Mouse (Mus musculus): ENCODE measurements around the gene Sim2. TPM values are rescaled to one million over a fixed set of nuclear protein-coding genes. Genes with fewer than 3 reads are reported as not detected.

The Sim2 gene
- total RNA-seq (2014; rRNA removed) (0.08 and 0.29 TPM in 2 replicates), polyA plus RNA-seq (2015; fragmentation: Nextera tagmentation; extraction: Ambion mirVana) (0.04 and 0.27 TPM in 2 replicates)

DNA sequence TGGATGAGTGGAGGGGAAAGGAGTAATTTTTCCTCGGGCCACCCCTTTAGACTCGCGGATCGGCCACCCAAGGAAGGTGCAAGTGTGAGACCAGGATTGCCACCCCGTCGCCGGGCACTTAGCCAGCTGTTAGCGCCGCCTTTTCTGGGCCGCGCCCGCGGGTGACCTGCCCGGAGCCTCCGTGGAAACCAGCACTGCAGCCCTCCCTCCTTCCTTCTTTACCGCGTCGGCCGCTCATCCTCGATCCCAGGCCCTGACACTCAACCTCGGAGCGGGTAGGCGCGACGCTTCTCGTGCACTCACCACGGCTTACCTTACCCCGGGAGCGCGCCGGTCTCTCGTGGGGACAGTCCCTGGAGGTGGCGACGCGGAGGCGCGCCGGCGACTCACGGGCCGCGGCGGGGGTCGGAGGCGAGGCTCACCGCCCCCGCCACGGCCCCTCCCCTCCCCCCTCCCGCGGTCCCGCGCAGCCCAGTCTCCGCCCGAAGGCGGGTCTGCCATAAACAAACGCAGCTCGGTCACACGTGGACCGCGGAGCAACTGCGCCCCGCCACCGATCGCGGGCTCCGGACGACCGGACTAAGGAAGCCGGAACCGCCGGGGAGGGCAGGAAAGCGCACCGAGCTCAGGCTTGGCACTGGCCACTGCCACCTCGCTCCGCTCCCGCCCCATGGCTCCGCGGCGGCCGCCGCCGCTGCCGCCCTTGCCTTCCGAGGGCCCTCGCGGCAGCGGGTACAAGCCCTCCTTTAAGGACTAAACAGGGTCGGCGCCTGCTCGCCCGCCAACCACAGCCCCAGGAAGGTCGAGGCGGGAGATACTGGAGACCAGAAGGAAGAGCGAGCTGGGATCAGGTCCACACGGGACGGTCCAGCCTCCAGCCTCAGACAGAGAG, at the start of gene Sim2:
Gene Sim2 (plus strand): TSS at position 221 of the 892 bp plus-strand sequence.
- Histone ChIP-seq H3K4me1 (ENCODE audit: insufficient read depth) (no peaks in the 10 kb centered on the region), H3K4me3 (ENCODE audit: low read depth, low read length) (peak within 1 kb of the TSS; percentile 25), H3K27ac (ENCODE audit: low read depth, low read length) (no peak within 1 kb of the TSS), H3K4me2 (ENCODE audit: low read depth) (peak within 1 kb of the TSS; percentile 38), H3K27me3 (ENCODE audit: insufficient read depth, low read length) (peaks cover 76% of the 10 kb centered on the region), H3K36me3 (ENCODE audit: insufficient read depth) (no peaks in the 10 kb centered on the region), H3K9ac (no peak within 1 kb of the TSS), H3K9me3 (ENCODE audit: low read length) (no peaks in the 10 kb centered on the region)
- no peak for TF ChIP-seq CTCF (IDR thresholded peaks at IDR 0.05; ENCODE audit: low read depth)
- WGBS, result 2% methylated on average over 84 of the region's 96 CpGs
- no peak for DNase-seq
- no peak for ATAC-seq

DNA sequence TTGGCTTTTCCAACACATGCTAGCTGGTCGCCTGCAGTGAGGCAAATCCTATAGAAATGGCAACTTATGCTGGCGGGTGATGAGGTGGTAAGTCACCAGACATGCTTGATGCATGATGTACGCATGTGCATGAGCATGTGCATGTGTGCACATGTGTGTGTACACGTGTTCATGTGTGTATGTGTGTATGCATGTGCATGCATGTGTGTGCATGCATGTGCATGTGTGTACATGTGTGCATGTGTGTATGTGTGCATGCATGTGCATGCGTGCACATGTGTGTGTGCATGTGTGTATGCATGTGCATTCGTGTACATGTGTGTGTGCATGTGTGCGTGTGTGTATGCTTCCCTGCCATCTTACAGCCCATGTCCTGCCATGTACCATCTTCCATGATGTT, 47.5 kb upstream of the Sim2 start:
- DNase-seq (no peak), ATAC-seq (no peak)
- H3K27me3 ChIP-seq (ENCODE audit: insufficient read depth, low read length), result no peaks in the 10 kb centered on the region
- no peak overlapping the region for H3K27ac ChIP-seq (ENCODE audit: low read depth, low read length)
- H3K4me2 ChIP-seq (ENCODE audit: low read depth), result no peak overlapping the region
- no peaks in the 10 kb centered on the region for H3K4me1 ChIP-seq (ENCODE audit: insufficient read depth)
- no peaks in the 10 kb centered on the region for H3K9me3 ChIP-seq (ENCODE audit: low read length)
- no peak for TF ChIP-seq CTCF (IDR thresholded peaks at IDR 0.05; ENCODE audit: low read depth)
- whole genome bisulfite sequencing, result 91% methylated on average over 7 of the region's 7 CpGs
- no peaks in the 10 kb centered on the region for H3K36me3 ChIP-seq (ENCODE audit: insufficient read depth)
- H3K9ac ChIP-seq, result no peak overlapping the region
- no peak overlapping the region for H3K4me3 ChIP-seq (ENCODE audit: low read depth, low read length)

- no peaks in the 10 kb centered on the region for H3K9me3 ChIP-seq (ENCODE audit: low read length)
- no peak overlapping the region for H3K4me2 ChIP-seq (ENCODE audit: low read depth)
- ATAC-seq (no peak), DNase-seq (peak; percentile 58)
- 62% methylated on average over 12 of the region's 12 CpGs for WGBS
- H3K9ac ChIP-seq, result no peak overlapping the region
- TF ChIP-seq CTCF (IDR thresholded peaks at IDR 0.05; ENCODE audit: low read depth), result peak; percentile 79
- H3K36me3 ChIP-seq (ENCODE audit: insufficient read depth), result no peaks in the 10 kb centered on the region
- no peak overlapping the region for H3K4me3 ChIP-seq (ENCODE audit: low read depth, low read length)
- H3K27me3 ChIP-seq (ENCODE audit: insufficient read depth, low read length), result no peaks in the 10 kb centered on the region
- H3K27ac ChIP-seq (ENCODE audit: low read depth, low read length), result no peak overlapping the region
- H3K4me1 ChIP-seq (ENCODE audit: insufficient read depth), result no peaks in the 10 kb centered on the region
These were observed 46.3 kb upstream of the Sim2 start for GRCm38 (mm10) chr16:94038272-94038985.

GRCm38 (mm10) chr16:94038986-94039341, 45.8 kb upstream of the Sim2 start:
- Histone ChIP-seq H3K27ac (ENCODE audit: low read depth, low read length) (no peak overlapping the region), H3K9ac (no peak overlapping the region), H3K27me3 (ENCODE audit: insufficient read depth, low read length) (no peaks in the 10 kb centered on the region), H3K4me2 (ENCODE audit: low read depth) (no peak overlapping the region), H3K4me3 (ENCODE audit: low read depth, low read length) (no peak overlapping the region), H3K9me3 (ENCODE audit: low read length) (no peaks in the 10 kb centered on the region), H3K36me3 (ENCODE audit: insufficient read depth) (no peaks in the 10 kb centered on the region), H3K4me1 (ENCODE audit: insufficient read depth) (no peaks in the 10 kb centered on the region)
- WGBS, result 88% methylated on average over 9 of the region's 9 CpGs
- TF ChIP-seq CTCF (IDR thresholded peaks at IDR 0.05; ENCODE audit: low read depth), result no peak
- no peak for DNase-seq
- ATAC-seq, result no peak

- DNase-seq, result peak; percentile 22
- TF ChIP-seq CTCF (IDR thresholded peaks at IDR 0.05; ENCODE audit: low read depth), result no peak
- no peak overlapping the region for H3K27ac ChIP-seq (ENCODE audit: low read depth, low read length)
- peak overlapping the region; percentile 24 for H3K4me2 ChIP-seq (ENCODE audit: low read depth)
- no peak for ATAC-seq
- WGBS, result 7% methylated on average over 16 of the region's 16 CpGs
- H3K4me3 ChIP-seq (ENCODE audit: low read depth, low read length), result no peak overlapping the region
- no peak overlapping the region for H3K9ac ChIP-seq
- no peaks in the 10 kb centered on the region for H3K27me3 ChIP-seq (ENCODE audit: insufficient read depth, low read length)
- H3K9me3 ChIP-seq (ENCODE audit: low read length), result no peaks in the 10 kb centered on the region
- H3K4me1 ChIP-seq (ENCODE audit: insufficient read depth), result no peaks in the 10 kb centered on the region
- no peaks in the 10 kb centered on the region for H3K36me3 ChIP-seq (ENCODE audit: insufficient read depth)
These were observed 44.2 kb upstream of the Sim2 start for GRCm38 (mm10) chr16:94040485-94040884.

DNA sequence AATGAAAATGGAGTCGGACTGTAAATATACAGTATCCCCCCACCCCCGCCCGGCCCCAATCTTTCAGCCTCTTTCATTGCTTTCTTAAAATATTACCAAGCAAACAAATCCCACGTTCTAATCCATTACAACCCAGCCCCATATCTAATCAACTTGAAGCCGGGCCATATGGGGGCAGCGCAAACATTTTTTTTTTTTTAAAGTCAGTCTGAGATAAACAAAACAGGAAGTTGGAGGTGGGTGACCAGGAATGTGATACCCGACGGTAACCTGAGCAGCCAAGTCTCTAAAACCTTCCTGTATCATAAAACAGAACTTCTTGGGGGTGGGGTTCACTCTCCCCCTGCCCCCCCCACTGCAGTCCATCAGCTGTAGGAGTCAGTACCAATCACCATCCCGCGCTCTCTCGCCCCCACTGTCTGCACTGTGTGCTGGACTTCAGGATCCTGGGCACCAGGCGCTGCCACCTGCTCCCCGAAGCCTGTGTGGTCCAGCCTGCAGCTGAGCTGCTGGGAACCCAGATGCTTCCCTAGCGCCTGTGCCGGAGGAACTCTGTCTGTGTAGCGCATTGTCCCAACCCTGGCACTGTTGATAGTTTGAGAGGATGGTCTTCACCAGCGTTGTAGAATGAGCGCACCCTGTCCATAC, 43.5 kb upstream of the Sim2 start:
- no peaks in the 10 kb centered on the region for H3K4me1 ChIP-seq (ENCODE audit: insufficient read depth)
- no peak overlapping the region for H3K9ac ChIP-seq
- WGBS, result 32% methylated on average over 18 of the region's 18 CpGs
- TF ChIP-seq CTCF (IDR thresholded peaks at IDR 0.05; ENCODE audit: low read depth), result no peak
- H3K27ac ChIP-seq (ENCODE audit: low read depth, low read length), result no peak overlapping the region
- peak; percentile 13 for DNase-seq
- H3K9me3 ChIP-seq (ENCODE audit: low read length), result no peaks in the 10 kb centered on the region
- peak overlapping the region; percentile 24 for H3K4me2 ChIP-seq (ENCODE audit: low read depth)
- no peaks in the 10 kb centered on the region for H3K27me3 ChIP-seq (ENCODE audit: insufficient read depth, low read length)
- no peak overlapping the region for H3K4me3 ChIP-seq (ENCODE audit: low read depth, low read length)
- H3K36me3 ChIP-seq (ENCODE audit: insufficient read depth), result no peaks in the 10 kb centered on the region
- ATAC-seq, result peak; percentile 45
